Mouse (Mus musculus) brain, embryonic 14.5 days (tissue): ENCODE measurements around the gene Cxcr1.

ENCODE experiments used
- CTCF ChIP-seq: fragments of 200-500 bp; IDR thresholded peaks from 2 replicates; pipeline ENCODE4 v1.5.1; 2012; ENCODE audit warnings: inconsistent platforms, mild to moderate bottlenecking, moderate library complexity, borderline replicate concordance; ENCODE audit not compliant: insufficient read depth, insufficient read length; ENCODE audit errors: extremely low read depth
- POLR2A ChIP-seq: fragments of 200-500 bp; IDR thresholded peaks from 2 replicates; pipeline ENCODE4 v1.6.1; 2012; ENCODE audit warnings: mild to moderate bottlenecking, inconsistent platforms, borderline replicate concordance; ENCODE audit not compliant: poor library complexity, insufficient read depth, insufficient read length, severe bottlenecking; ENCODE audit errors: extremely low read depth

GRCm38 (mm10) chr1:74239162-74239561 lies 44.7 kb upstream of the Cxcr1 start:
- TF ChIP-seq CTCF (no peak), POLR2A (no peak)
